Comparison of ENCODE assay signal across 15 mouse cellular contexts in genomic region chr3:38585509-38585908, GRCm38 (mm10).
"Had no signal": no experiment of that assay in that cellular context is flagged by ENCODE, and none has a peak within 500 bp of the region (broad histone marks: within the 10 kb centered on the region; RNA-seq: fewer than 3 reads in every experiment).

No protein-coding gene starts in this region.

- H3K9me3 ChIP-seq: midbrain, embryonic 10.5 days; neural tube, embryonic 15.5 days had no signal

- H3K27ac ChIP-seq: left cerebral cortex, adult 2 months; liver, embryonic 14.5 days; midbrain, embryonic 10.5 days; neural tube, embryonic 15.5 days had no signal

- H3K4me1 ChIP-seq: midbrain, embryonic 10.5 days; neural tube, embryonic 15.5 days had no signal

- H3K27me3 ChIP-seq: neural tube, embryonic 15.5 days had no signal

- DNase-seq: kidney, postnatal 10 days; kidney, postnatal 4 days; lung, adult 18-20 months; lung, postnatal 10 days; lung, postnatal 4 days; midbrain, embryonic 14.5 days; right cerebral cortex, adult 18-20 months; right cerebral cortex, postnatal 25 days; thymus, adult 18-20 months; thymus, postnatal 14 days had no signal

- H3K4me3 ChIP-seq: left cerebral cortex, adult 2 months; midbrain, embryonic 10.5 days; myocyte; neural tube, embryonic 15.5 days had no signal

- H3K9ac ChIP-seq: liver, embryonic 14.5 days; neural tube, embryonic 15.5 days had no signal

- H3K36me3 ChIP-seq: midbrain, embryonic 10.5 days; neural tube, embryonic 15.5 days had no signal

- H3K4me2 ChIP-seq: neural tube, embryonic 15.5 days had no signal
